Mouse (Mus musculus): Measurements from ENCODE around the gene Krt39.

Krt39 gene

GRCm38 (mm10) chr11:99471946-99472345 is 49.2 kb downstream of the Krt39 start:
- no peak for DNase-seq (ENCODE audit: low spot score in 2 of 2)

GRCm38 (mm10) chr11:99469228-99469627 is 51.9 kb downstream of the Krt39 start:
- DNase-seq (ENCODE audit: low spot score in 2 of 2), result no peak

GRCm38 (mm10) chr11:99468566-99468965 is 52.6 kb downstream of the Krt39 start:
- DNase-seq (ENCODE audit: low spot score in 2 of 2), result no peak

GRCm38 (mm10) chr11:99466316-99466715 is 54.8 kb downstream of the Krt39 start:
- DNase-seq (ENCODE audit: low spot score in 2 of 2), result no peak

GRCm38 (mm10) chr11:99464836-99465235 is 56.3 kb downstream of the Krt39 start:
- DNase-seq (ENCODE audit: low spot score in 2 of 2), result peak; percentile 56 to 86
